Mouse (Mus musculus) adrenal gland, adult 8-10 months (tissue): ENCODE results near the gene Ltn1. TPM values are rescaled to one million over a fixed set of nuclear protein-coding genes. Genes with fewer than 3 reads are reported as not detected.

ENCODE experiments used
- DNase-seq: peaks from one replicate; pipeline ENCODE4 v3.0.0; 2022
- total RNA-seq, 4 experiments: library from RNA; stranded (reverse); gene quantifications; 2 replicates each; pipeline ENCODE4 v1.2.4; 2022

The Ltn1 gene
- 10 to 100 TPM; 33.7 to 41.1 (median 37.8) TPM for total RNA-seq

GRCm38 (mm10) chr16:87432033-87432814 is at the start of gene Ltn1:
Ltn1 (minus strand) TSS chr16:87432612.
- peak; percentile 99 for DNase-seq

GRCm38 (mm10) chr16:87470579-87470978 is 38.2 kb upstream of the Ltn1 start:
- DNase-seq, result no peak

DNA sequence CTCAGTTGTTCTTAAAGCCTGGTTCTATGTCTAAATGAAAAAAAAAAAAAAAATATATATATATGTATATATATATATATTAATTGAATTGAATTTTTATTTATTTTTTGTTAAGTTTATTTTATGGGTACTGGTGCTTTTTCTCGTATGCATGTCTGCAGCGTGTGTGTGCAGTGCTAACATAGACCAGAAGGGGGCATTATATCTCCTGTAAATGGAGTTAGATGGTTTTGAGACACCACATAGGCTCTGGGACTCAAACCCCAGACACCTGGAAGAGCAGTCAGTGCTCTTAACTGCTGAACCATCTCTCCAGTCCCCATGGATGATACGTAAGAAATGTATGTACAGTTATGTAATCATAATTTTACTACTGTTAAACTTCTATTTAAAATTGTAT is 26.3 kb upstream of the Ltn1 start:
- no peak for DNase-seq

- DNase-seq, result peak; percentile 27
Observed at GRCm38 (mm10) chr16:87455180-87455611, 22.8 kb upstream of the Ltn1 start.

GRCm38 (mm10) chr16:87454419-87455179 is 22.2 kb upstream of the Ltn1 start, which contains the start of gene Usp16:
Usp16 (plus strand) TSS chr16:87454703.
- peak; percentile 91 for DNase-seq

GRCm38 (mm10) chr16:87453226-87453625 is 20.8 kb upstream of the Ltn1 start:
- no peak for DNase-seq

- no peak for DNase-seq
Observed at GRCm38 (mm10) chr16:87445528-87445927, 13.1 kb upstream of the Ltn1 start.

GRCm38 (mm10) chr16:87445110-87445509 is 12.7 kb upstream of the Ltn1 start:
- DNase-seq, result no peak

DNA sequence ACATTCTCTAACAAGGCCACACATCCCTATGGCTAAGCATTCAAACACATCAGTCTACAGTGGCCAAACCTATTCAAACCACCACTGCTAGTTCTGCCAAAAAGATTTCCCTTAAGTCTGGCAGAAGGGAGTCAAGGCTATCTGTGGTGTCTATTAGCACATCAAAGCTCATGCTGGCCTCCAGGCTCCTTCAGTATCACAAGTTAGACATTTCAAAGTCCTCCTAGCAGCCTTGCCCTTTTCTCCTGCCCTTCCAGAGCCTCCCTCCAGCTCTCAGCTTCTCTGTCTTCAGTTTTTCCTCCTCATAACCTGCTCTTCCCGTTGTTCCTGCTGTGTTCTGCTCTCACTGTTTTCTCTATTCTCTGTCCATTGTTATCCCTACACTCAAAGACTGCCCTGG is 11.7 kb upstream of the Ltn1 start:
- DNase-seq, result no peak

GRCm38 (mm10) chr16:87443245-87443644 is 10.8 kb upstream of the Ltn1 start:
- DNase-seq, result no peak

- DNase-seq, result no peak
Observed at GRCm38 (mm10) chr16:87442291-87442690, 9.9 kb upstream of the Ltn1 start.

GRCm38 (mm10) chr16:87441089-87441488 is 8.7 kb upstream of the Ltn1 start:
- no peak for DNase-seq

DNA sequence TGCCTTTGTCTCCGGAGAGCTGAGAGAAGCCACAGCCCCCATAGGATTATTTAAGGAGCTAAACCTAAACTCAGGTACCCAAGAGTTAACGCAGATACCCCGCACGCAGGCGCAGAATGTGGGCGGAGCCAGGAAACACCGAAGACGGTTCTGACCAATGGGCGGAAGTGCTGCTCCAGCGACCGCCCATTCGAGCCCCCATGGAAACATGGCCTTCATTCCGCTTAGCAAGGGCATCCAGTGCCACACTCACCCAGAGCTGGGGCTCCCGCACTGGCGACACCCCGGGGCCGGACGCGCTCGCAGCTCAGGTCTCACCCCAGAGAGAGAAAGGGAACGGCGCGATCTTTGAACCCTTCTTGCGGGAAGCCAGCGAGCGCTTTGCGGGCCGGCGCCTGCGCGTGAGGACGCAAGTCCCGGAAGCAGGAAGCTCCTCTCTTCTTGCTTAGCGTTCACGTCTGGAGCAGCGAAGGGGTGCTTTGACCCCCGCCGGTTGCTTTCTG is 7.8 kb upstream of the Ltn1 start, which contains the start of gene Rwdd2b:
Gene Rwdd2b (minus strand): TSS at position 390 of the 503 bp plus-strand sequence.
- DNase-seq, result peak; percentile 88

DNA sequence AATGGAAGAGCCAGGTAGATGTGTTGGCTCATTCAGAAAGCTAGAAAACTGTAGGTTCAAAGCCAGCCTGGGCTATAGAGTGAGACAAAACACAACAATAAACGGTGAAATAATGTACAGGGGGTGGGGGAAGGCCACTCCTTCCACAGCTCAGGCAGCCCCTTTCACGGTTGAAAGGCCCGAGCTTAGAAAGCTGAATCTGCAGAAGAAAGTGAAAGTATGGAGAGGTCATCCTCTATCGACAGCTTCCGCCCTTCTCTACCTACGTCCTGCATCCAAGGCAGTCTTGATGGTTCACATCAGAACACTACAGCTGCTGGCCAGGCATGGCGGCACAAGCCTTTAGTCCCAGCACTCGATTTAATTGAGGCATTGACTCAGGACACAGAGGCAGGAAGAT is 6.3 kb upstream of the Ltn1 start:
- no peak for DNase-seq

- no peak for DNase-seq
Observed at GRCm38 (mm10) chr16:87437096-87437495, 4.7 kb upstream of the Ltn1 start.

DNA sequence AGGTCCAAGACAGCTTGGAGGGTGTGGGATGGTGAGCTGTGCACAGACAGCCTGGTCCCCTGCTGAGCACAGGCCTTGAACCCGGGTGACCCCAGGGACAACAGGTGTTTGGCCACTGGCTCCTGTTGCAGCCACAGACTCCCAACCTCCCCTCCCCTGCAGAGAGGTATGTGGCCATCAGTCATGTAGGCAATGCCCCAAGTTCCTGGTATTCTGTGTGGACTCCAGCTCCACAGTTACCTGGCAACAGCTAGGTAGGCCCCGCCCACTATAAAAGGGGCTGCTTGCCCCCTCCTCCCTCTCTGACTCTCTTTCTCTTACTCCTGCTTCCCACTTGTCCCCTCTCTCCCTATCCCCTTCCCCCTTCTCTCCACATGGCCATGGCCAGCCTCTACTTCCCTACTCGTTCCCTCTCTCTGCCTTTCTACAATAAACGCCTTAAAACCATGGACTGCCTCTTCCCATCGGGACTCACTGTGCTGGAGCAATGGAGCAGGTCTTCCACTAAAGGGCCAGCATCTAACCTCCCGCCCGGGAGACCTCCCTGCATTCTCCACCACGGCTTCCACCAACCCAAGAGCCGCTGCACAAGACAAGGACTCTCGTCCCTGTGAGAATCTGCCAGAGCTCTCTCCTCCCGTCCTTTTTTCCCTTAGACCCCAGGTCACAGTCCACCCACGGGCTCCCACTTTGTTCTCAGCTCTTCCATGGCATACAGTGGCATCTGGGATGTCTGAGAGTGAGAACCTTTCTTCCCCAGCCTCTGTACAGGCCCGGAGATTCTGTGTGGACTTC is 3.2 kb upstream of the Ltn1 start:
- DNase-seq, result no peak

- DNase-seq, result no peak
Observed at GRCm38 (mm10) chr16:87434946-87435345, 2.5 kb upstream of the Ltn1 start.

- DNase-seq, result no peak
Observed at GRCm38 (mm10) chr16:87434266-87434665, 1.9 kb upstream of the Ltn1 start.

DNA sequence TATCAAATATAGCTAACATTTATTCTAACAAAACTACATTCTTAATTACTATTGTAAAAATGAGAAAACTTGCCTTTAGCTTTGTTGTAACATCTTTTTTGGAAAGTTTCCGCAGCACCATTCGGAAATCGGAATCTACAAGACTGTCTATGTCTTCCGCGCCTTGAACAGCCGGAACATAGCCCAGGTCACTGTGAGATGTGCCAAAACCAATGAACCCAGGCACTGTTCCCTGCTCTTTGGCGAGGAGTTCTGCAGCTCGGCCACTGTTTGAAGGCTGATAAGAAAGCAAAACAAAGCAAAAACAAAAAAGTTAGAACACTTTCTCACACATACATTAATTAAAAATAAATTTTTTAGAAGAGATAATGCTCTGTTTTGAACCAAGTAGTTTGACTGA is 4.9 kb downstream of the Ltn1 start:
- no peak for DNase-seq

DNA sequence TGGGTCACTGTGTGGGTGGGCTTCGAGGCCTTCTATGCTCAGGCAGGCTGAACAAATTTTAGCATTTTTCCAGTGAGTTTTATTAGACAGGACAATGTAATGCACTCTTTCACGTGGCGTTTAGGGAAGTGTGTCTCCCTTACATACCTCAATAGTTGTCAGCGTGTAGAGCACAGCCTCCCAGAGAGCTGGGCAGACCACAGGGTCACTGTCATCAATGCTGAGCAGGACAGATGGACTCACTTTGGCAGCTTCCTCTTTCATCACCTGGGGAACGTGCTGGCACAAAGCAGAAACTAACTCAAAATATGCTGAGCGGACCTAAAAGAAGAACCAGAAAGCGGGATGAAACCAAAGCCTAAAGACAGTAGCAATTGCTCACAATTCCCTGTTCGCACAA is 11.8 kb downstream of the Ltn1 start:
- no peak for DNase-seq

DNA sequence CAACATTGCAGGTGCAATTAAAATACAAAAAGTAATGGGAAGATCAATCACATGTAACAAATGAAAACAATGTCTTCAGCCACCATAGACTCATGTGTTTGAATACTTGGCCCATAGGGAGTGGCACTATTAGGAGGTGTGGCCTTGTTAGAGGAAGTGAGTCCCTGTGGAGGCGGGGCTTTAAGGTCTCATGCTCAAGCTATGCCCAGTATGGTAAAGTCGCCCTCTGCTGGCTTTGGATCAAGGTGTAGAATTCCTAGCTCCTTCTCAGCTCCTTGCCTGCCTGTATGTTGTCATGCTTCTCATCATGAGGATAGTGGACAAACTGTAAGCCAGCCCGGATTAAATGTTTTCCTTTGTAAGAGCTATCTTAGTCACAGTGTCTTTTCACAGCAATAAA is 27.4 kb downstream of the Ltn1 start:
- DNase-seq, result no peak

GRCm38 (mm10) chr16:87393813-87394548 is 38.4 kb downstream of the Ltn1 start:
- peak; percentile 24 for DNase-seq
